Mouse (Mus musculus) right cerebral cortex, postnatal 4 days (tissue): Measurements from ENCODE around the gene Armc6.

Source experiments
- DNase-seq: peaks from one replicate; pipeline ENCODE4 v3.0.0-alpha.2; 2022

Gene Armc6

DNA sequence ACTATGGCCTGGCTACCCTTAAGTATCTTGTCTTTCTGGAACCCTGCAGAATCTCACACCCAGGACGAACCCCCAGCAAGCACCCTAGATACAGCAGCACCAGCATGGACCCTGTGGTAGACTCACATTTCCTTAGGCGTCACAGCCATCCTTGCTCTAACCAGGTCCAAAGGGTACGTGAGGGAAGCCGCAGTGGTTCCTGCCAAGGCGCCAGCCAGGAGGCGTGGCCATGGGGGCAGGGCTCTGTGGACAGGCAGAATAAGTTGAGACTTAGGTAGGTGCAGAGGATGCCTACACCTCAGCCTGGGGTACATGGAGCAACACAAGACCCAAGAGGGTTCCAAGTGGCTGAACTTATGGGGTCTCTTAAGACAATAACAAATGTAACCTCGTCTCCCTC lies 45.6 kb downstream of the Armc6 start:
- DNase-seq, result no peak

DNA sequence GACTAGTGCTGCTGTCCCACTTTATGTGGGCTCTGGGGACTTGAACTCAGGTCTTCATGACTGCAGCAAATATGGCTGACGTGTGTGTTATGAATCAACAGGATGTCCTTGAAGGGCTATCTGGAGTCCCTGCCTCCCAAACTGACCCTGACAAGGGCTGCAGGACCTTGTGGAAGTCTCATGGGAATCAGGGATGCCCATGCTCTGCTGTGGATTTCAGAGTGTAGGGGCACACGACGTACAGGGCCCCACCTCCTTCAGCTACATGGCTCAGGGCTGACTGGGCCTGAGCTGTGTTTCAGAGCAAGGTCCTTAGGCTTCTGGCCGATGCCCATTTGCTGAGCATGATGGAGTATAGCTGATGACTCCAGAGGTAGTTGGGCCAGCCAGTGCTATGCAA lies 51.1 kb downstream of the Armc6 start:
- no peak for DNase-seq

DNA sequence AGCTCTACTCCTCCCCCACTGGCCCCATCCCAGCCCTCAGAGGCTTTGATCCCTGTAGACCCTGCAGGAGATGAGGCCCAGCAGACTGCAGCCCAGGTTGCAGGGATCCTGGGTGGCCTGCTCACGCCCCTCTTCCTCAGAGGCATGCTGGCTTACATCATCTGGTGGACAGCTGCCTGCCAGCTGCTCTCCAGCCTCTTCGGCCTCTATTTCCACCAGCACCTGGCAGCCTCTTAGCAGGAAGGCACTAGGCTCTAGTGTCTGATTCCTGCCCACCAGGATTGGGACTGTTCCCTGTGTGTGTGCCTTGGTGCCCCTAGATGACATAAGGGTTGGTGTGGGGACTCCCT lies 52.4 kb downstream of the Armc6 start:
- no peak for DNase-seq

DNA sequence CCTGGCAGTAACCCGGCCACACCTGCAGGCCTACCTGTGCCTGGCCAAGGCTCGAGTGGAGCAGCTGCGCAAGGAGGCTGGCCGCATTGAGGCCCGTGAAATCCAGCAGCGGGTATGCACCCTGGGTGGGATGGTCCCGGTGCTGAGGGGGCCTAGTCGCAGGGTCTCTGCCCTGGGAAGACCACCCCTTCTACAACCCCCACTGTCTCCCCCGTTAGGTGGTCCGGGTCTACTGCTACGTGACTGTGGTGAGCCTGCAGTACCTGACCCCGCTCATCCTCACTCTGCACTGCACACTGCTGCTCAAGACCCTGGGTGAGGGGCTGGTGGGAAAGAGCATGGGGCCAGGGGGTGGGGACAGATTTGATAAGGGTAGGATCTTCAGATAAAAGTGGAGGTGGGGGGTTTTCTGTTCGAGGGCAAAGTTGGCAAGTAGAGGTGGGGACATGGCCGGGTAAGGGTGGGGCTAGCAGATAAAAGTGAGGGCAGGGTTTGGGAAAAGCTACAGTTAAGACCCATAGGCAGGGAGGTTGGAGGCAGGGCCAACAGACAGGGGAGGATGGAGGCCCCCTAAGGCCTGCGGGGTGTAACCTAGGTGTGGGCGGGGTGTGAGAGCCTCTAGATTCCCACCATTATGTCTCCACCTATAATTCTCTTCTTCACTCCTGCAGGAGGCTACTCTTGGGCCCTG lies 52.9 kb downstream of the Armc6 start:
- DNase-seq, result no peak

DNA sequence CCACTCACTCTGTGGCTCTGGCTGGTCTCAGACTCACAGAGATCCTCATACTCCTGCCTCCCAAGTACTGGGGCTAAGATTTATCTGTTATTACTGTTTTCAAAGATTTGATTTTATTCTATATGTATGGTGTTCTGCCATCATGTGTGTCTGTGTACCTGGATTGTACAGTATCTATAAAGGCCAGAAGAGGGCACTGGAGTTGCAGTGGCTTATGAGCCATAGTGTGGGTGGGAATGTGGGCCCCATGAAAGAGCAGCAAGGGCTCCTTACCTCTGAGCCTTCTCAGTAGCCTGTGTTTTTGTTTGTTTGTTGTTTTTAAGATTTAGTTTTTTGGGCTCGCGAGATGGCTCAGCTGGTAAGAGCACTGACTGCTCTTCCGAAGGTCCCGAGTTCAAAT lies 55.2 kb downstream of the Armc6 start:
- no peak for DNase-seq

DNA sequence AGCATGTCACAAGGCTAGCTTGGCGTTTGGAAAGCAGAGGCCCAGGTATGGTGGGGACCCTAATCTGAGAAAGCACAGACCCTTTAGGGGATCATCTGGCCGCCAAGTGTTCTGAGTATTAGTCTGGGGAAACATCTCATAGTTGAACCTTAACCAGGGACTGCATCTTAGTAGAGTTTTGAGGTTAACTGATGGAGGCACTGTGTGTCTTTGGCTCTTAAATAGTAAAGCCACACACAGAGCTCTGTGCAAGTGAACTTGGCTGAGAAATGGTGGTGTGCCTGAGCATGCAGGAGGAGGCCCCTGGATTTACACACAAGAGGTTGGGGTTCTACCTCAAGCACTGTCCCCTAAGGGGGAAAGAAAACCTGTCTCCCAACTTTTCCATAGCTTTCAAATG lies 56.0 kb downstream of the Armc6 start:
- DNase-seq, result no peak

DNA sequence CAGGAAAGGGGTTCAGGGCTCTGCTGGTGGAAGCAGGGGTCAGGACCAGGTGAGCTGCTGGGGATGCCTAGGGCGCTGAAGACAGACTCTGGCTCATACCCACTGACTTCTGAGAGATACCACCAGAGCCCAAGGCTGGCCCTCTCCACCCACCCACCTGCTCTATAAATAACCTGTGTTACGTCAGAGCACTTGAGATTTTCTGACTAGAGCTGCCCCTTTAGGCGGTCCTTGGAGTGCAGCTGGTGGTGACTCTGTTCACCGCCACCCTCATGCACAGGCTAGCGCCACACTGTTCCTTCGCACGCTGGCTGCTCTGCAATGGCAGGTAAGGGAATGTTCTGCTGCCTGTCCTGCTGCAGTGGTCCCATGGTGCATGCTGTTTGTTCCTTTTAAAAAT lies 60.2 kb downstream of the Armc6 start:
- no peak for DNase-seq

DNA sequence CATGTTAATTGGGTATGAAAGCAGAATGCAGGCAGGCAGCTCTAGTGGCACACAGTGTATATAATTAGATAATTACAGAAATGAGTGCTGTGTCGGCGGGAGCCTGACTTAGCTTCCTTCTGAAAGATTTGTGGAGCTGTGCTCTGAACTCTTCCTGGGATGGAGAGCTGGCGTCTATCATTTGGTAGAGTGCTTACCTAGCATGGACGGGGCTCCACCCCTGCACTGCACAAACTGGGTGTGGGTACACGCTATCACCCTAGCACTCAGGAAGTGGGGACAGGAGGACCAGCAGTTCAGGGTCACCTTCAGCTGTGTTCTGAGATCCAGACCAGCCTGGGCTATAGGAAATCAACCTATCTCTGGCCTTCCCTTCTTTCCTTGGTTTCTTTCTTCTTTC lies 60.9 kb downstream of the Armc6 start:
- no peak for DNase-seq

DNA sequence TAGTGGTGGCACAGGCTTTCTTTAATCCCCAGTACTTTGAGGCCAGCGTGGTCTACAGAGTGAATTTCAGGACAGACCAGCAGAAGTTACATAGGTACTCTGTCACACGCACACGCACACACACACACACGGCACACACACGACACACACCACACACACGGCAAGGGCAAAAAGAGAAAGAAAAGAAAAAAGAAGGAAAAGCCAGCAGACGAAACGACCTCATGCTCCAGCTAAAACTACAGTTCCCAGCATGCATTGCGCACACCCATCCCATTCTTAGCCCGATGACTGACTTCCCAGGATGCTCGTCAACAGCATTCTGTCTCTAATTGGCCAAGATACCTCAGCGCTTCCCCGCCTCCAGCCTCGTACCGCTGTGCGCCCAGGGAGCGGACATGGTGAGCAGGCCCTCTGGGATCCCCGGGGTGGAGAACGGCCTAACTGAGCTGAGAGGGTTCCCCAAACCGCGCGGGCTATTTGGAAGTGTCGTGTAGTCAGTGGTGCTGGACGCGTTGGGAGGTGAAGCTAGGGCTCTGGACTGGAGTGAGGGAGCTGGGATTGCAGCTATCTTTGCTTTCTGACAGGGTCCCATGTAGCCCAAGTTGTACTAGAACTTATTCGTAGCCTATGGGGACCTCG lies 62.1 kb downstream of the Armc6 start, which contains the start of gene Tmem161a:
Gene Tmem161a, plus strand, starts transcription at position 314 of the 639 bp plus-strand sequence.
- peak; percentile 83 for DNase-seq

DNA sequence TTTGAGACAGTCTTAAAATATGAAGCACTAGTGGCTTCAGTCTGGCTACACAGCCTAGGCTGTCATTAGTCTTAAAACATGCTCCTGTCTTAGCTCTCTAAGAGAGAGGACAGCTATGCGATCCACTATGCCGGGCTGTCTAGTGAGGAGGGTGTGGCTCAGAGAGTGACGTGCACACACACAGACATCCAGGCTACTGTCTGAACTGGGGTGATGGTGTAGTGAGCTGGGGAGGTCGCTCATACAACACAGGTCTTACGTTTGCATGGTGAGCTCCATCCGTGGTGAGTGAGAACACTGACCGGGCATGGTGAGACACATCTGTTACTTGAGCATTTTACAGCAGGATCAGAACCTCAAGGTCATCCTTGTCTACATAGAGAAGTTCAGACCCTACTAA lies 63.0 kb downstream of the Armc6 start:
- DNase-seq, result no peak

DNA sequence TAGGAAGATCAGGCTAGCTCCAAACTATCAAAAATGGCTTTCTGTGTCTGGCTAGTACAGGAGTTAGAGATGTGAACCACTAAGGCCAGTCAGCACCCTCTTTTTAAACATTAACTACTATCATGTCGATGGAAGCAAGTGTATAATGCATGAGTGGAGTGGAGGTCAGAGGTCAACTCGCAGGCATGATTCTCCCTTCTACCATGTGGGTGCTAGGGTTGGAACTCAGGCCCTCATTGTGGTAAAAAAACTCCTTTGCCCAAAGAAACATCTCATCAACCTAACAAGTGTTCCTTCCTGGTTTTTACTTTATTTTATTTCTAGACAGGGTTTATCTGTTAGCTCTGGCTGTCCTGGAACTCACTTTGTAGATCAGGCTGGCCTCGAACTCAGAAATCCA lies 63.5 kb downstream of the Armc6 start:
- DNase-seq, result no peak
